Mouse (Mus musculus) adrenal gland (tissue): ENCODE results near the gene Lat2.
"Not testable (repeated sequence)": the region's sequence is repeated elsewhere in the genome, so short reads cannot be mapped to it uniquely, and the experiment has no call there.

Source experiments
- intact Hi-C: fragments of 180-260 bp; cut with DNase I; formaldehyde crosslinking; loops from one replicate; pipeline ENCODE4 v1.15.1; 2025
- long read RNA-seq, 2 experiments: library from polyadenylated mRNA; unstranded; transcript quantifications; one replicate each; pipeline ENCODE4 v2.0.0; 2020; ENCODE audit warnings: borderline replicate concordance in 1 of 2; ENCODE audit not compliant: insufficient replicate concordance in 1 of 2

Gene Lat2
- long read RNA-seq, experiment 1, partial matches to known transcripts = 0 of 3 reads
- long read RNA-seq, experiment 1, other reads (novel, unspliced or antisense) = 2 of 3 reads
- long read RNA-seq, experiment 2, partial matches to known transcripts = 2 of 8 reads
- long read RNA-seq, experiment 2, other reads (novel, unspliced or antisense) = 3 of 8 reads

DNA sequence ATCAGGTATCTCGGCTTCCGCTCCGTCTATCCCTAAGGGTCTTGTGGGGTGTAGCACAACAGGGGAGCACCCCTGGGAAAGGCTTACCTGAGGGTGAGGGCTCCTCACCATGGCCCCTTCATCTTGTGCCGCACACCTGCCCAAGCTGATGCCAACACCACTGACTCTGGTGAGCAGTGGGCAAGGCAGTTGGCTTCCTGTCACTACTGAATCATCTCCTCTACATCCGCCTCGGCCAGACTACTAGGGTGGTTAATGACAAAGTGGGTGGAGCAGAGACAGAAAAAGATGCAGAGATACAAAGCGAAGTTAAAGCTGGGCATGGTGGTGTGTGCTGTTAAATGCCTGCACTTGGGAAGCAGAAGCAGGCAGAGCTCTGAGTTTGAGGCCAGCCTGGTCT, at the start of gene Lat2:
Gene Lat2, minus strand, starts transcription at position 224 of the 400 bp plus-strand sequence.
- intact Hi-C loops = no loop called here

DNA sequence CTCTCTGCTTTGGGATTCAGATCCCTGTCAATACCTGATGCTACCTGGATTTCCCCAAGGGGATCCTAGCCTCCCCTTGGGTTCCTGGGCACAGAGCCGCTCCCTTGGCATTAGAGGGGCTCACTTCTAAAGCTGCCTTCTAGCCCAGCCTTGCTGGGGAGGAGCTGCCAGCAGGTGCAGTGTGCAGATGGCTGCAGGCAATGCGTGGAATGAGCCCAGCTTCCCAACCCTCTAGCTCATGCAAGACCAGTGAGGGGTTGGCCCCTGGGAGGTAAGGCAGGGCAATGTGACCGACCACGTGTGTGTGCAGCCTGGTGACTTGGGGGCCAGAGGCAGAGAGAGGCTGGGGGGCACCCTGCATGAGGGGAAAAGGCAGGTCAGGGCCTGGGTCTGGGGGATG, 41.9 kb upstream of the Lat2 start:
- intact Hi-C loops = loop anchor here (5.0 kb wide), 1 partner anchor 51 kb away; no protein-coding TSS in a partner anchor

DNA sequence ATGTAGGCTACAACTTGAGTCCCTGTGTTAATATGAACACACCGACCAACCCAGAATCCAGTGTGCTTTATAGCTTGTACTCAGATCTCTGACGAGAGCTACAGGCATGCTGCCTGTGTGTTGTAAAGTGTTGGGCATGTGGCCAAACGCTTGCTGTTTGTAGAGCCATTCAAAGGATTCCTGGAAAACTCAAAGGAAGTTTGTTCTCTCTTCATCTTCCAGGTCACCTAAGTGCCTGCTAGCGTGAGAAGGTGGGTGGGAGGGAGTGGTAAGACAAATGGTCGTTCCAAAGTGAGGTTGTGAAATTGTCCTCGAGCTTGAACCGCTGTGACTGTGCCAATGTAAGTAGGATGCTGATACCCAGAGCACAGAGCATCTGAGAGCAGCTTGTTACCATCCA, 37.2 kb upstream of the Lat2 start:
- intact Hi-C loops = no loop called here

DNA sequence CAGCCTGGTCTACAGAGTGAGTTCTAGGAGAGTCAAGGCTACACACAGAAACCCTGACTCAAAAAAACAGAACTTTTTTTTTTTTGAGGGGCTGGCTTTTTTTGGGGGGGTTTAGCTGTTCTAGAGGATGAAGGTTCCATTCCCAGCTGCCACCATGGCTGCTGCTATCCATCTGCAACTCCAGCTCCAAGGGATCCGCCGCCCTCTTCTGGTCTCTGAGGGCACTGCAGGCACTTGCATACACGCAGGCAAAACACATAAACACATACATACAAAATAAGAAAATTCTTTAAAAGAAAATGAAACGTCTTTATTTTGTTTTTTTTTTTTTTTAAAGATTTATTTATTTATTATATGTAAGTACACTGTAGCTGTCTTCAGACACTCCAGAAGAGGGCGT, 36.1 kb upstream of the Lat2 start:
- intact Hi-C loops = no loop called here

DNA sequence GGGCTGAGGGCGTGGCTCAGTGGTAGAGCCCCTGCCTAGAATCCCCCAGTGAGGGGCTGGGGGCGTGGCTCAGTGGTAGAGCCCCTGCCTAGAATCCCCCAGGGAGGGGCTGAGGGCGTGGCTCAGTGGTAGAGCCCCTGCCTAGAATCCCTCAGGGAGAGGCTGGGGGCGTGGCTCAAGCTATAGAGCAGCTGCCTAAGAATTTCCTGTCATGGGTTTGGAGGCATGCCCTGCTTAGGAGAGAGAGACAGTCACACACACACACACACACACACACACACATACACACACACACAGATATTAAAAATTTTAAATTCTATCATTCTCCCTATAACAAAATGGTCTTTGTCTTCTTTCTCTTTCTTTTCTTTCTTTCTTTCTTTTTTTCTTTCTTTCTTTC, 34.2 kb upstream of the Lat2 start:
- intact Hi-C loops = not testable (repeated sequence)

DNA sequence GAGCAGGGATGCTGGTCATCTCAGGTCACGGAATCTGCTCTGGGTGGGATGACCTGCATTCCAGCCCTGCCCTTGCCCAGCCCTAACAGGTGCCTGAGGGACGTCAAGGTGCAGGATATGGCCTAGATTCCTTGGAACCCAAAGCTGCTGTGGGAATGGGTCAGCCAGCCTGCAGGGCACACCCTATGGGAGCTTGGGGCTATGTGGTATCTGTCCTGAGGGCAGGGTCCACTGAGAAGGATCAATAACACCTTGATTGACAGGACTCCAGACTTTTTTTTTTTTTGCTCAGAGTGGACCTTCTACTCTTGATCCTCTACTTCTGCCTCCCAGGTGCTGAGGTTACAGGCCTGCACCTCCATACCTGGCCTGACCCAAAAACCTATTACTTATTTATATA, 32.6 kb upstream of the Lat2 start:
- intact Hi-C loops = no loop called here

DNA sequence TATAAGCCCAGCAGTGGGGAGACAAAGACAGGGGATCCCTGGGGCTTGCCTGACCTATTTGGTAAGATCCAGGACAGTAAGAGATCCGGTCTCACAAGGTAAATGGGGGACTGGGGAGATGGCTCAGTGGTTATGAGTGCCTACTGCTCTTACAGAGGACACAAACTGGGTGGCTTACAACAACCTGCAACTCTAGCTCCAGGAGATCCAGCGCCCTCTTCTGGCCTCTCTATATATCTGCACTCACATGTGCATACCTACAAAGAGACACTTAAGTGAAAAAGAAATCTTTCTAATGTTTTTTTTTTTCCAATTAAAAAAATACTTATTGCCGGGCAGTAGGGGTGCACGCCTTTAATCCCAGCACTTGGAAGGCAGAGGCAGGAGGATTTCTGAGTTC, 31.6 kb upstream of the Lat2 start:
- intact Hi-C loops = no loop called here

DNA sequence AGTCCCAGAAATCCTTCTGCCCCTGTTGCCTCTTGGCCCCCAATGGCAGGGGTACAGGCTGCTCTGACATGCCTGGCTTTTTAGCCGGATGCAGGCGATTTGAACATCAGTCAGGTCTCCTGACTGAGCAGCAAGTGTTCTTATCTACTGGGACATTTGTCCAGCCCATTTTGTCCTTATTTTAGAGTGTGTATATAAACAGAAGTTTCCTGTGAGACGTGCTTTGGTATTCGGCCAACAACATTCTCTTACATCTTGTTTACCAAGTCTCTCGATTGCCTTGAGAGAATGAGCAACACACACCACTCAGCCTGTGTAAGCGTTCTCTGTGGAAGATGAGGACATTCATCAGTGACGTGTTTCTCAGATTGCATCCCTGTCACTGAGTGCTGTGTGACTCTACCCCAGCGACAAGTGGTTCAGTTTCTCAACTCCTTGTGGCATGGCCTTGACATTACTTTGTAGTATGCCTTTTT, 29.9 kb upstream of the Lat2 start:
- intact Hi-C loops = loop anchor here (5.0 kb wide), 1 partner anchor 43 kb away; the partner anchor contains the start of gene Limk1

DNA sequence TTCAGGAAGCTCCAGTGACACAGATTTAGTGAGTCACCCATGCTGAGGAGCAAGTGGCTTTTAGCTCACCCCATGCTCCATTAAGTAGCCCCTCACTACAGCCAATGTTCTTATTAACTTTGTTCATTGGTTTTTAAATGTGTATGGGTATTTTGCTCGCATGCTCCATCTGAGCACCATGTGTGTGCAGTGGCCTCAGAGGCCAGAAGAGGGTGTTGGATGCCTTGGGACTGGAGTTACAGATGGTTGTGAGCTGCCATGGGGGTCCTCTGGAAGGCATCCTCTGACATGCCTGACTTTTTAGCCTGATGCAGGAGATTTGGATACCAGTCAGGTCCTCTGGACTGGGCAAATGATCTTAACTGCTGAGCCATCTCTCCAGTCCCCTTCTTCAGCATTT, 29.3 kb upstream of the Lat2 start:
- intact Hi-C loops = loop anchor here (5.0 kb wide), 1 partner anchor 43 kb away; the partner anchor contains the start of gene Limk1

DNA sequence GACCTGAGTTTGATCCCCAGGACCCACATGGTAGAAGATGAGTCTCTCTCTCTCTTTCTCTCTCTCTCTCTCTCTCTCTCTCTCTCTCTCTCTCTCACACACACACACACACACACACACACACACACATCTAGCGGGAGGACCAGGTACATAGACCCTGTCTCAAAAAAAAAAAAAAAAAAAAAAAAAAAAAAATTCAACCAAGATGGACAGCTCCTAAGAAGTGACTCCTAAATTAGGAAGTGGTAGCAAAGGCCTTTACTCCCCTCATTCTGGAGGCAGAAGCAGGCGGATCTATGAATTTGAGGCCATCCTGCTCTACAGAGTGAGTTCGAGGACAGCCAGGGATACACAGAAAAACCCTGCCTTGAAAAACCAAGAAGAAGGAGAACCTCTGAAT, 25.5 kb upstream of the Lat2 start:
- intact Hi-C loops = loop anchor here (5.0 kb wide), 1 partner anchor 47 kb away; the partner anchor contains the start of gene Limk1

DNA sequence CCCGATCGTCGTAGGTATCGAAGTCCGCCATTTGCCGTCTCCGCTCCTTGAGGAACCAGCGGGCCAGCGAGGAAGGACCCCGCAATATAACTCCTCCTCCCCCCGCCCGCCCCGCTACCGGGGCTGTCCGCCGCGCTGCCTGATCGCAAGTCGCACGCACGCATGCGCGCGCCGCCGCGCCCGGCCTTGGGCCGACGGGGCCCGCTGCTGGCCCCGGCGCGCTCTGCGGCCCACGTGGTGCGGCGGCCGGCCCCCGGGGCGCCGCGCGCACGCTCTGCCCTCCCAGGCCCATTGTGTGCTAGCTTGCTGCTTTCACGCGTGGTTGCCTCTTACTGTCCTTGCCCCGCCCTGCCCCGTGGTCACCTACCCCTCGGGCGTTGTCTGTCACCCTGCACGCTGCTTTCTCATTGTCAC, 24.5 kb upstream of the Lat2 start, which contains the start of gene Eif4h:
Gene Eif4h, minus strand, starts transcription at position 222 of the 414 bp plus-strand sequence.
- intact Hi-C loops = no loop called here

DNA sequence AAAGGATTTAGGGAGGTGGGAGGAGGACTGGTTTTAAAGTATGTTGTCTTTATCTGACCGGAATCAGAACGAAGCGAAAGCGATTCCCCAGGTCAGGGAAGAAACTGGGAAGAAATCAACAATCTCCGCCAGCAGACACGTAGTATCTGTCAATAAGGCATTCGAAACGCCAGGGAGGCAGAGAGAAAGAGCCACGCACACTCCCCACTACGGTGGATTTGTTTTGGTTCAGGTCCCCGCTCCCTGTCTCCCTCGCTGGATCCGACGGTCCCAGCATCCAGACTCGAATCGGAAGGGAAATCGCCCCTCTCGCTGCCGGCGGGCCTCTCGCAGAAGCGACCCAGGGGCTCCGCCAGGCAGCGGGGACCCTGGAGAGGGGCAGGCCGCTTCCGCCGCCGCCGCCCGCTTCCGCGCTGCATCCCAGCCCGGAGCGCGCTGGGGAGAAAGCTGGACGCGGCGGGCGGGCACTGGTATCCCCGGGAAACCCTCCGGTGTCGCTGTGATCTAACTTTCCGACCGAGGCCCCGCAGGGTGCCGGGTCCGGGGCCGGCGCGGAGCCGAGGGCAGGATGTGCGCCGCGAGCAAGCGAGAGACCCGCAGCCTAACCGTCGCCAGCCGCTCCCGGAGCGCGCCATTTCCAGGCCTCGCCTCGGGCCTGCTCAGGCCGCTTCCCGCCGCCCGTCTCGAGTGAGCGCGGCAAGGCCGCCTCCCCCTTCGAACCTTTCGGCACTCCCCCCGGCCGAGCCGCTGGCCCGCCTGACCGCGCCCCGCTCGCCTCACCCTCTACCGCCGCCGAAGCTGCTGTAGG, 23.8 kb upstream of the Lat2 start:
- intact Hi-C loops = no loop called here

DNA sequence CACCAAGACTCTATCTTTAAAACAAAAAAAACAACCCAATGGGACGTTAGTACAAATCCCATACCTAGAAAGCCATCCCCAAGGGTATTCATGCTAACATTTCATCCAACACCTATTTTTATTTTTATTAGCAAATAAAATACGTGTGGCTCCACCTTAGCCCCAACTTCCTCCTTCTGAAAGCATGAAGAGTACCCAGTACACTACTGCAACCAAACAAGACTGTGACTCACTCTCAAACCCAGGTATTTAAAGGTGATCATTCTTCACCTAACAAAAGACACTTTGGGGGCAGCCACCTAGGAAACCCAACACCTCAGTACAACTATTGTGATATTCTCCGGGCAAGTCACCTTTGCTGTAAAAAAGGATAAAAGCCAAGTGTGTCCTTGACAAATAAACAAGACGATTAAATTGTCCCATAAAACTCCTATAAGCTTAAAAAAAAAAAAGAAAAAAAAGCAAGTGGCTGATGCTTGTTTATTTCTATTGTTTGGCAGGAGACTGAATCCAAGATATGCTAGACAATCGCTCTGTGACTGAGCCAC, 23.1 kb upstream of the Lat2 start:
- intact Hi-C loops = no loop called here

DNA sequence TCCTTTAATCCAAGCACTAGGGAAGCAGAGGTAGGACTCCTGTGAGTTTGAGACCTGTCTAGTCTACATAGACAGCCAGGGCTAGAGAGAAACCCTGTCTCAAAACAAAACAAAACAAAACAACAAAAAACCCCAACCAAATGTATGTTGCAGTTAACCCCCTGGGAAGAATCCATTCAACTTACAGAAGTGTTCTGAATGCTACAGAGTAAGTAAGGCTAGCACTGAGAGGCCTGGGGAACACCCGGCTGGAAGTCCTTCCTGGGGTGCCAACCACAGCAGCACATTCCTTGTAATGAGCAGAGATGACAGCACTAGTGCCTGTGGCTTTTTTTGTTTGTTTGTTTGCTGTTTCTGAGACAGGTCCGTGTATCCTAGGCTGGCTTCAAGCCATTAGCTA, 18.0 kb upstream of the Lat2 start:
- intact Hi-C loops = no loop called here

DNA sequence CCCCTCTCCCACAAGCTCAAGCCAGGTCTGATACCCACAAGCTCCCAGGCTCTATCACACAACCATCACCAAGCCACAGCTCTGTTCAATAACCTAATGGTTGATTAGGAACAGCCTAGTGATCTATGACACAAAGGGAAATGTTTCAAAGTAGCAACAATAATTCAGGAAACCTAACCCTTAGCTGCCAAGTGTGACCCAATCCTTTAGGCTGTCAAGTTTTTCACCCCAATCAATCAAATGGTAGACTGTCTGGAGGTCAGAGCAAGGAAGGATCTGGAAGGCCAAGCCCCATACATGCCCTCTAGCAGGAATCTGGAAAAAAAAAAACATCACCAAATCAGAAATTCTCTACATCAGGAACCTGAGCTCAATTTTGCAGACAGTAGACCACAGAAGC, 16.0 kb upstream of the Lat2 start:
- intact Hi-C loops = no loop called here

DNA sequence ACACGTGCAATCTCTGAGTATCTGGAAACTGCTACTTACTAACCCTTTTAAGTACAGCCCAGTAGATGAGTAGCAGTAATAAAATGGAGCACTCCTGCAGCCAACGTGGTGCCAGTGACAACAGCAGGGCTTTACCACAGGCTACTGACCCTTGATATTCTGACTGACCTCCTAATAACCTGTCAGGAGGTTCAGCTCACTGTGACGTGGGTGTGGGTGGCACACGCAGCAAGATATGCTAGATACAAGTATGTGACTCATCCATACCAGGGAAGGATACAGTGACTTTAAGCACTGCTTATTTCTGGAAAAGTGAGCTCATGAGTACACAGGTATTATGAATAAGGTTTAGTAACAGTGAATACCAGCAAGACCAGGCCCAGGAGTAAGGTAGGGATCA, 14.7 kb upstream of the Lat2 start:
- intact Hi-C loops = no loop called here

DNA sequence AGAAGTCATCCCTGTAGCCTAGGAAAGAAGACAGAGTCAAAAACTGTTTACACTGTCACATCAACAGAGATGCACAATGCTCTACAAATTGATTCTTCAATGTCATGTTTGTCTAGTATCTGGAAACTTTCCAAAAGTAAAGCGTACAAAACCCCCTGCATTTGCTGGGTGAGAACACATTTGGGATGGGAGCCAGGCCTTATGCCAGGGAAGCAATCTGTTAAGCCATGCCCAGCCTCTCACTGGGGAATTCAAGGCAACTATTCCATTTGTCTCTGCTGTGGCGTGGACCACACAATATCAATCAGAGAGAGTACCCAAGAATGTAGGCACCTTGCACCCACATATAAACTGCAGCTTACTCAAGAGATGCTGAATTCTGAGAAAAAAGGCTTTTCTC, 7.2 kb upstream of the Lat2 start:
- intact Hi-C loops = loop anchor here (5.0 kb wide), 1 partner anchor 35 kb away; no protein-coding TSS in a partner anchor

DNA sequence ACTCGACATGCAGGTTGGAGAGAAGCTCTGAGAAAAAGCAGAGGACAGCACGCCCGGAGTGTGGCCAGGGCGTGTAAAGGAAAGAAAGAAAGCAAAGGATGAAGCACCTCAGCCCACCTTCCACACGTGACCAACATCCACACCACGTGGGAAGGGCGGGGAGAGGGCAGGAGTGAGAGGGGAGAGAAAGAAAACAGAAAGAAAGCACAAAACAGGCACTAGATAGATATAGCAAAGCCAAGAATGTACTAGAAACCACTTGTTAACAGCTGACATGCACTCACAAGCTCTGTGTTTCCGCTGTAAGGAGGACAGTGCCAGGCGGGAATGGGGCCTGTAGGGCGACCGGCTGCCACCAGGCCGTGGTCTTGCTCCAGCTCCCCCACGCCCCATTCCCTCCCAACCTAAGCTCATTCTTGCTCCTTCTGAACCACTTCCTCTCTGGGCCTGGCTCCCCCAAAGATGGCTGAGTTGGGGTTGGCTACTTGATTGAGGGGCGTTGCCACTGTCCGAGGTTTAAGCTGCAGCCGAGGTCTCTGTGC, 6.3 kb upstream of the Lat2 start:
- intact Hi-C loops = loop anchor here (5.0 kb wide), 1 partner anchor 34 kb away; no protein-coding TSS in a partner anchor

DNA sequence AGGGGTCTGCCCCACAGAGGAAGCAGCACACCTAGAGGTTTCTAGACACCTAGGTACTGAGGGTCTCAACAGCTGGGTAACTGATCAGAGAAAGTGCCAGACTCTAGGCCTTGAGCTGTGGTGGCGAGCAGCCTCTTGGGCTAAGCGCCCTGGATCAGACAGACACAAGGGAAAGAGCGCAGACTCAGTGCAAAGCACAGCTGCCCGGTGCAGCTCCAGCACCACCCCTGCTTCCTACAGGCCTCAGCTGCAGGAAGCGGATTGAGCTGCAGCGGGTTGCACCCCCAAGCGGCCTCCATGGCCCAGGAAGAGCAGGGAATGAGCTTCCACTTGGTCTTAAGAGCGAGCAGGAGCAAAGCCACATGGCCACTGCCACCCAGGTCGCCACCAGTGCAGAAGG, 5.6 kb upstream of the Lat2 start:
- intact Hi-C loops = loop anchor here (5.0 kb wide), 1 partner anchor 33 kb away; no protein-coding TSS in a partner anchor

DNA sequence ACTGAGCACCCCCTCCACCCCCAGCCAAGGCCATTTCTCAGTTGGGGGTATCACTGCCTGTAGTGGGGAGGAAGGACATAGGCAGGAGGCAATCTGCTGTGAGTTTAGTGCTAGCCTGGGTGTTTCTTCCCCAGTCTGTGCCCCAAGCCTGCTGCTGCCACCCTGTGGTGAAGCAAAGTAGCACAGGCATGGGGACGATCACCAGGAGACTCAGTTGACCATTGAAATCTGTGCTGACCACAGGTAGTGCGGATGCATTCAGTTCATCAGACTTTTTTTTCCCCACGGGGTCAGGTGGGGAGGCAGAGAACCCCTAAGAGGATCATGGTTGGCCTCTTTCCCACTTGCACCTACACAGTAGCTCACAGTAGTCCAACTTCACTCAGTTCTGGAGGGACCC, 2.2 kb upstream of the Lat2 start:
- intact Hi-C loops = loop anchor here (2.0 kb wide), 1 partner anchor 110 kb away; no protein-coding TSS in a partner anchor

DNA sequence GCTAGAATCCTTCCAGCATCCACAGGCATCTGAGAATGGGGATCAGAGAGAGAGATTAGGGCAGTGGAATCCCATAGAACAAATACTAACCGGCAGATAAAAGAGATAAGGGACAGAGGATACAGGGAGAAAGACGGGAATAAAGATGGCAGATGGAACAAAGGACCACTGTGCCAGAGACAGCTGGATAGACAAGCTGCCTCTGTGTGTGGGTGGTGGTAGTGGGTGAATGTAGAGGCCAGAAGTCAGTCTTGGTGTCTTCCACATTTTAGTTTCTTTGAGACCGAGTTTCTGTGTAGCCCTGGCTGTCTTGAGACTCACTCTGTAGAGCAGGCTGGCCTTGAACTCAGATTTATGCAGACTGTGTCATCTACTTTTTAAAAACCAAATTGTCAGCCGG, 955 bp upstream of the Lat2 start:
- intact Hi-C loops = loop anchor here (2.0 kb wide), 1 partner anchor 109 kb away; no protein-coding TSS in a partner anchor

DNA sequence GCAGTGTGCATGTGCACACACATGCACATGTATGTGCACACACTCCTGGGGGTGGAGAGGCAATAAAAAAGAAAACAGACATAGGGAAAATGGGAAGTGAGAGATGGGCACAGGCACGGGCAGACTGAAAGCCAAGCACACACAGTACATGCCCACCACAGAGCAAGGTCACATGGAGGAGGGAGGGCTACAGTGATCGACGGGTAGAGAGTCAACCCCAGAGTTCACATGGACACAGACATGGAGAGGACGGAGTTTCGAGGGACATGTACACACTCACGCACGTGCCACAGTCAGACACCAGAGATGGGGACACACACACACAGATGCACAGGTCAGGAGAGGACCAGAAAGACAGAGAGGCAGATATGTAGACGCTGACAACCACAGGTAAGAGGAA, 555 bp upstream of the Lat2 start:
- intact Hi-C loops = no loop called here
